Mouse (Mus musculus) stomach, embryonic 16.5 days (tissue): ENCODE measurements around the gene Dach1. TPM values are rescaled to one million over a fixed set of nuclear protein-coding genes. Genes with fewer than 3 reads are reported as not detected.

ENCODE experiments used
- ATAC-seq: fragments of 200-750 bp; cut with Nextera tagmentation; 2 replicates; pipeline ENCODE4 v1.8.0; 2017; ENCODE audit warnings: moderate number of reproducible peaks, moderate TSS enrichment; ENCODE audit not compliant: insufficient read depth, low FRiP score
- H3K27ac ChIP-seq: fragments of 300-500 bp; sonication (generic); 2 replicates; pipeline ENCODE4 v1.5.1; 2014; ENCODE audit warnings: low read length
- H3K27me3 ChIP-seq: fragments of 300-500 bp; sonication (generic); 2 replicates; pipeline ENCODE4 v1.6.1; 2014; ENCODE audit warnings: low read length, control low read depth, mixed read lengths; ENCODE audit not compliant: control insufficient read depth, insufficient read depth
- H3K36me3 ChIP-seq: fragments of 300-500 bp; sonication (generic); 2 replicates; pipeline ENCODE4 v1.6.1; 2014; ENCODE audit warnings: low read length; ENCODE audit not compliant: control insufficient read depth, insufficient read depth
- H3K4me1 ChIP-seq: fragments of 300-500 bp; sonication (generic); 2 replicates; pipeline ENCODE4 v1.6.1; 2014; ENCODE audit warnings: low read length, control low read depth, mixed read lengths; ENCODE audit not compliant: control insufficient read depth, insufficient read depth
- H3K4me2 ChIP-seq: fragments of 300-500 bp; sonication (generic); 2 replicates; pipeline ENCODE4 v1.6.1; 2014; ENCODE audit warnings: low read depth, low read length, mixed read lengths
- H3K4me3 ChIP-seq: fragments of 300-500 bp; sonication (generic); replicated peaks from 2 replicates; pipeline ENCODE4 v1.5.1; 2014; ENCODE audit warnings: mild to moderate bottlenecking, low read length
- H3K9ac ChIP-seq: fragments of 300-500 bp; sonication (generic); 2 replicates; pipeline ENCODE4 v1.6.1; 2014; ENCODE audit warnings: low read length
- H3K9me3 ChIP-seq: fragments of 300-500 bp; sonication (generic); replicated peaks from 2 replicates; pipeline ENCODE4 v1.6.1; 2016; ENCODE audit warnings: low read length, control low read depth; ENCODE audit not compliant: control insufficient read depth
- WGBS: fragments of 180-500 bp; shearing (Covaris S2); extraction: QIAGEN DNeasy Blood & Tissue Kit; methylation state at CpG from one replicate; pipeline ENCODE4 v1.1.7; 2014; 5-methylcytosine and 5-hydroxymethylcytosine counted together
- polyA plus RNA-seq: library from polyadenylated mRNA; unstranded; fragments of >200 nt; fragmentation: Nextera tagmentation; extraction: Ambion mirVana; gene quantifications from 2 replicates; pipeline ENCODE4 v1.2.1, GENCODE M21; 2015

The Dach1 gene
- polyA plus RNA-seq, 1 experiment from 2014 or later, result 3.7 TPM

GRCm38 (mm10) chr14:98167186-98168038 is 2.2 kb downstream of the Dach1 start:
- peak overlapping the region; percentile 82 for H3K27ac ChIP-seq
- H3K4me1 ChIP-seq, result no peaks in the 10 kb centered on the region
- H3K36me3 ChIP-seq, result no peaks in the 10 kb centered on the region
- H3K4me3 ChIP-seq, result peak overlapping the region; percentile 81
- peak; percentile 65 for ATAC-seq
- WGBS, result under 1% methylated on average over 33 of the region's 33 CpGs
- no peaks in the 10 kb centered on the region for H3K9me3 ChIP-seq
- no peaks in the 10 kb centered on the region for H3K27me3 ChIP-seq
- H3K9ac ChIP-seq, result peak overlapping the region; percentile 84
- peak overlapping the region; percentile 93 for H3K4me2 ChIP-seq

DNA sequence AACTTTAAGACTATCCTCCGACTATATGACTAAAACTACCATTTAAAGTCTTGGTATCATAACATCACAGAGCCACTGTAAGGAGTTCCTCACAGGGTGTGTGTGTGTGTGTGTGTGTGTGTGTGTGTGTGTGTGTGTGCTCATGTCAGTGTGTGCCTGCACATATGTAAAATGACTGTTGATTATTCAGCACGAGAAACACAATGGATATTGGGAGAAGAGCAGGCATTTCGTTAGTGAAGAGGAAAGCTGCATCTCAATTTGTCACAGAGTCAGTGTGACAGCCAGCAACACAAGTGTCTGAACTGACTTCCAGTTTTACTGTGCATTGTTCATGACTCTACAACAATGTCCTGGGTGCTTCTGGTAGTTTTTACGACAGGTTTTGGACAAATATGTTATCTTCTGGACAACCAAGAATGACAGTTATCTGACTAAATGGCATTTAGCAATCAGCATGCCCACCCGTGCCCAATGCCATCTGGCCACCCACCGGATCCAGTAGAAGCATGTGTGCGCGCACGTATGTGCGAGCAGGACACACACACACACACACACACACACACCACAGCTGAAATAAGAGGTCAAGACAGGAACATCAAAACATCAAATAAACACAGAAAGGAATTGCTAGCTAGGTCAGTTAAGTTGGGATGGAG is 3.1 kb downstream of the Dach1 start:
- Histone ChIP-seq H3K9ac (peak overlapping the region; percentile 18), H3K36me3 (no peaks in the 10 kb centered on the region), H3K27me3 (no peaks in the 10 kb centered on the region), H3K4me3 (peak overlapping the region; percentile 81), H3K9me3 (no peaks in the 10 kb centered on the region), H3K4me1 (no peaks in the 10 kb centered on the region), H3K27ac (peak overlapping the region; percentile 53; the same call in 1 of the 2 replicates), H3K4me2 (peak overlapping the region; percentile 93)
- ATAC-seq, result no peak
- 62% methylated on average over 10 of the region's 10 CpGs for WGBS

- ATAC-seq, result no peak
- no peaks in the 10 kb centered on the region for H3K27me3 ChIP-seq
- H3K4me1 ChIP-seq, result no peaks in the 10 kb centered on the region
- WGBS, result 70% methylated on average over 7 of the region's 7 CpGs
- H3K27ac ChIP-seq, result no peak overlapping the region
- H3K9me3 ChIP-seq, result no peaks in the 10 kb centered on the region
- no peak overlapping the region for H3K9ac ChIP-seq
- H3K36me3 ChIP-seq, result no peaks in the 10 kb centered on the region
- no peak overlapping the region for H3K4me2 ChIP-seq
- H3K4me3 ChIP-seq, result no peak overlapping the region
Observed at GRCm38 (mm10) chr14:98156753-98157152, 12.8 kb downstream of the Dach1 start.

GRCm38 (mm10) chr14:98155725-98156392 is 13.7 kb downstream of the Dach1 start:
- H3K9me3 ChIP-seq, result no peaks in the 10 kb centered on the region
- no peaks in the 10 kb centered on the region for H3K4me1 ChIP-seq
- H3K36me3 ChIP-seq, result no peaks in the 10 kb centered on the region
- WGBS, result 84% methylated on average over 7 of the region's 7 CpGs
- no peak overlapping the region for H3K9ac ChIP-seq
- no peak overlapping the region for H3K4me3 ChIP-seq
- no peak for ATAC-seq
- no peaks in the 10 kb centered on the region for H3K27me3 ChIP-seq
- H3K27ac ChIP-seq, result no peak overlapping the region
- H3K4me2 ChIP-seq, result no peak overlapping the region

DNA sequence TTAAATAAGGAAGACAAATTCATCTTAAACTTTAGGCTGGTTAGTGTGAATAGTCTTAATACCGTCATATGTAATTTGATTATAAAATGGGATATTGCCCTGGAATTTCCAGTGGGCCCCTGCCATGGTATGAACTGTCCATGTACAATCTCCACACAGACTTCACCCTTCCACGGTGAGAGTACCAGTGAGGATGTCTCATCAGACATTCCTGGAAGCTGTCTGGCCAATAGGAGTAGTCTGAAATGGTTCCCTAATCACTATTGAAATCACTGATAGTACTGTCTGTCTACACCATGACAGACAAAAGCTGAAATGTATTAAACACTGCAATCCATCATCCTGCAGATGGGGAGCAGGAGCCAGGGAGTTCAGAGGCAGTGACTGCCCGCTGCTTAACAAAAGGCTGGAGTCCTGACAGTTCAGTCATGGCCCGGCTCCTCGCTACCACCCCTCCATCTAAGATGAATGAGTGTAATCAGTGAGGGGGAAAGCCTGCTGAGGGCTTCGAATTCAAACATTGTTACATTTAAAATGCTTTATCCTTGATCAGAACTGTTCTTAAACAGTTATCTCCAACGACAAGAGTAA is 14.6 kb downstream of the Dach1 start:
- Histone ChIP-seq H3K27me3 (no peaks in the 10 kb centered on the region), H3K4me1 (no peaks in the 10 kb centered on the region), H3K36me3 (no peaks in the 10 kb centered on the region), H3K9ac (no peak overlapping the region), H3K9me3 (no peaks in the 10 kb centered on the region), H3K27ac (no peak overlapping the region), H3K4me3 (no peak overlapping the region), H3K4me2 (no peak overlapping the region)
- no peak for ATAC-seq
- WGBS, result 48% methylated on average over 7 of the region's 7 CpGs

DNA sequence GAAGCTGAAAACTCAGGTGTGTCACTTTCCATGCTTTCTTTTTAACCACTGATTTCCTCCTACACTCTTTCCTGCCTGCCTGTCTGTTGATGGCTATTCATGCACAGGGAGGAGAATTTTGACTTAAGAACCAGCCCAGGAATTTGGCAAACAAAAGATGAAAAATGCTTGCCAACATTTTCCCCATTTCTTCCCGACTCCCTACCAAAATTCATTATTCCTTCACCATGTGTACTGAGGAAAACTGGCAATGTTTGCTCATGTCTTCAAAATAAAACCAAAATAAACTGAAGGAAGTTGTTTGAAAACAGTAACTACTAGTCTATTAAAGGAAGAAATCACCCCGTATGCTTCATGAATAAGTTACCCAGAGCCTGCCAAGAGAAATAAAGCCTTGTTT is 27.8 kb downstream of the Dach1 start:
- no peaks in the 10 kb centered on the region for H3K4me1 ChIP-seq
- no peak overlapping the region for H3K27ac ChIP-seq
- H3K9ac ChIP-seq, result no peak overlapping the region
- no peak overlapping the region for H3K4me2 ChIP-seq
- 48% methylated on average over 2 of the region's 2 CpGs for WGBS
- no peaks in the 10 kb centered on the region for H3K36me3 ChIP-seq
- no peaks in the 10 kb centered on the region for H3K27me3 ChIP-seq
- H3K9me3 ChIP-seq, result no peaks in the 10 kb centered on the region
- no peak for ATAC-seq
- H3K4me3 ChIP-seq, result no peak overlapping the region

DNA sequence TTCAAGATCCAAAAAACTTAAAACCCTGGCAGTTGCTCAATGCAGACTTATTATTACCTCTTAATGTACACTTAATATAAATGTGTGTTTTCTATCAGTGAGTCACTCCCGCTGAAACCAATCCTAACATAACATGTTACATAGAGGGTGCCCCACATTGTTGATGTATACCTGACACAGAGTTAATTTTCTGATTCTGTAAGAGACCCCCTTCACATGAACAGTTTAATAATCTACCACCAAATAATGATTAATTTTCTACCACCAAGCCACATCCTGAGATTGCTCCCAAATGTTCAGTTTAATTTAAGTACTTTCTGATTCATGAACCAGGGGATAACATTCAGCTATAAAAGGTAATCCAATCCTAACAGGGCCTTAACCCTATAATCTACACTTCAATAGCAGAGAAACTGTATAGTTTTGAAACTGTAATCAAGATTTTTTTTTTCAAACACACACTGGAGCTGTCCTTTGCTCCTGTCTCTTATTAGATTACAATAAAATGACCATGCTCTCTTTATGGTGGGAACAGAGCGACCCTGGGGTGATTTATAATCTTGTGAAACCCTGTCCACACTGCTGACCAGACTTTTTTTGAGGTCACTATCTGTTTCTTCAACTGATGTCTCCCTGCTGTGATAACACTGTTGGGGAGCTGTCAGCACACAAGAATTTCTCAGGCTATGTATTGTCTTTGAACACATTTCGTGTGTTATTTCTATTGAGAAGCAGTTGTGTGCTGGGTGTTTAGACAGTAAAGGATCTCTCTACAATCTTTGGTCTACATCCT is 30.5 kb downstream of the Dach1 start:
- Histone ChIP-seq H3K4me1 (no peaks in the 10 kb centered on the region), H3K36me3 (no peaks in the 10 kb centered on the region), H3K27ac (no peak overlapping the region), H3K9ac (no peak overlapping the region), H3K27me3 (no peaks in the 10 kb centered on the region), H3K9me3 (no peaks in the 10 kb centered on the region), H3K4me2 (no peak overlapping the region), H3K4me3 (no peak overlapping the region)
- 60% methylated on average over 3 of the region's 3 CpGs for WGBS
- ATAC-seq, result no peak

- no peak overlapping the region for H3K4me3 ChIP-seq
- no peak for ATAC-seq
- H3K9ac ChIP-seq, result no peak overlapping the region
- WGBS, result 64% methylated on average over 4 of the region's 4 CpGs
- no peaks in the 10 kb centered on the region for H3K27me3 ChIP-seq
- H3K36me3 ChIP-seq, result no peaks in the 10 kb centered on the region
- H3K9me3 ChIP-seq, result no peaks in the 10 kb centered on the region
- H3K4me2 ChIP-seq, result no peak overlapping the region
- H3K27ac ChIP-seq, result no peak overlapping the region
- H3K4me1 ChIP-seq, result no peaks in the 10 kb centered on the region
Observed at GRCm38 (mm10) chr14:98134546-98134945, 35.0 kb downstream of the Dach1 start.
